Mouse (Mus musculus) gastrocnemius, postnatal 4 days (tissue): ENCODE results near the gene Abcc3. TPM values are rescaled to one million over a fixed set of nuclear protein-coding genes. Genes with fewer than 3 reads are reported as not detected.

ENCODE experiments used
- DNase-seq, 2 experiments: peaks; one replicate each; pipeline ENCODE4 v3.0.0; 2021 to 2022; ENCODE audit warnings: low spot score in 2 of 2, mixed read lengths in 2 of 2
- total RNA-seq, 2 experiments: library from RNA; stranded (reverse); gene quantifications; 2 replicates each; pipeline ENCODE4 v1.2.3; 2021

Abcc3 gene
- total RNA-seq, 2 experiments from 2014 or later, result 2.0 to 2.4 TPM

DNA sequence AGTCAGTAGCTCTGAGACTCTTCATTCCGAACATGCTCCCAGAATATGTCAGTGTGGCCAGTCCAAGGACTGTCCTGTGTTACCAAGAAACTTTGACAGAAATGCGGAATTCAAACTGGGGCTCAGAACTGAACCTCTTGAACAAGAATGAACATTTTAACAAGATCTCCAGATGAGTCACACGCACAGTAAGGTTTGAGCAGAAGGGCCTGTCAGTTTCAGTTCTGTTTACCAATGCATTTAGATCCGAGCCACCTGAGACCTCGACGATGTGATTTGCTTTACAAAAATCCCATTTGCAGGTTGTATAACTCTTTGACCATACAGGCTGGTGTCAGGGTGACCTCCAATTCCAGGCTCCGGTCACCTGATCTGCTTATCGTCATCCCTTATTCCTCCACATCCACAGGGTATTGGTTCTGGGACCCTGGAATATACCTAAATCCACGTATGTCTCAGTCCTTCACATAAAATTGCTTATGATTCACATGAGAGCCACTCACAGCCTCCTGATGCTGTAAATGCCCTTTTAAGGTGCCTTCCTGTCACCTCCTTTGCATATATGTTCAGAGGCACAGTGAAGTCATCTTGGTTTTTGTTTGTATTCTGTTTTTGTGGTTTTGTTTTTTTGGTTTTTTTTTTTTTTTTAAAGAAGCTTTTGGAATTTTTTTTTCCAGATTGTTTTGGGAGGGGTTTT is 37.1 kb downstream of the Abcc3 start:
- DNase-seq, result no peak

DNA sequence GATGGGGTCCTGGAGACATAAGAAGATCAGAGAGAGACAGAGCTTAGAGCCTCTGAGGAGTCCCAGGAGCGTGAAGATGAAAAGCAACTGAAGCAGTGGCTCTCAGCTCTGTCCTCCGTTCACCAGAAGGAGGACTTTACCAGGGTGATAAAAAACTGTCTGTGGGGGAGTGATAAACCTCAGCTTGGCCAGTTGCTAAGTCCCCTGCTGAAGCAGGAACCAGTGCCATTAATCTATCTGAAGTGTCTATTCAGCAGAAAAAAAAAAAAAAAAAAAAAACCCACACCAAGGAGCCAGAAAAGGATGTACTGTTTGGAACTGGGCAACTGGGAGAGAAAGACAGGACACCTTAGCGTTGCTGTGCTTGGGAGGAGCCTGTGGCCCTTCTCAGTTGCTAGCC is 41.7 kb downstream of the Abcc3 start:
- DNase-seq, result no peak

DNA sequence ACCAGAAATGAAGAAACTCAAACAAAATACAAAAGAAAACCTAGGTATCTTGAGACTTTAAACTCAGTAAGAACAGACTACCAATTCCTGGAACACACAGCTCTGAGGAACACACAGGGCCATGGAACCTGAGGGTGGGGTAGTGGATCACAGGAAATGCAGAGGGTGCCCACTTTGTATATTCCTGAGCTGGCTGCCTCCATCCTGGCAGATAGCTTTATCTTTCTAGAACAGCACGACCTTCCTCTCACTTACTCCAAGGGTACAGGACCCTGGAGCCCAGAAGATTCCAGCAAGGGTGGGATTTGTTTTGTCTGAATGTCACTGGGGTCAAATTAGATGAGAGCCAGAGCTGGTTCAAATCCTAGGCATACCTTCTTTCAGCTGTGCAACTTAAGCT is 42.5 kb downstream of the Abcc3 start:
- DNase-seq, result no peak

DNA sequence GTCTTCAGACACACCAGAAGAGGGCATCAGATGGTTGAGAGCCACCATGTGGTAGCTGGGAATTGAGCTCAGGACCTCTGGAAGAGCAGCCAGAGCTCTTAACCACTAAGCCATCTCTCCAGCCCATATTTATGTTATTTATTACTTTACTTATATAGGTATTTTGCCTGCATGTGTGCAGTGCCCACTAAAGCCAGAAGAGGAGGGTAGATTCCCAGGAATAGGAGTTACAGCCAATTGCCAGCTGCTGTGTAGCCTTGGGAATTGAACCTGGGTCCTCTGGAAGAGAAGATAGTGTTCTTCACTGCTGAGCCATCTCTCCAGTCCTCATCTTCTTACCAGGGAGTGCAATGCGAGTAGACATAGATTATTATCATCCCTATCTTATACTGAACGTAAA is 43.0 kb downstream of the Abcc3 start:
- no peak for DNase-seq

DNA sequence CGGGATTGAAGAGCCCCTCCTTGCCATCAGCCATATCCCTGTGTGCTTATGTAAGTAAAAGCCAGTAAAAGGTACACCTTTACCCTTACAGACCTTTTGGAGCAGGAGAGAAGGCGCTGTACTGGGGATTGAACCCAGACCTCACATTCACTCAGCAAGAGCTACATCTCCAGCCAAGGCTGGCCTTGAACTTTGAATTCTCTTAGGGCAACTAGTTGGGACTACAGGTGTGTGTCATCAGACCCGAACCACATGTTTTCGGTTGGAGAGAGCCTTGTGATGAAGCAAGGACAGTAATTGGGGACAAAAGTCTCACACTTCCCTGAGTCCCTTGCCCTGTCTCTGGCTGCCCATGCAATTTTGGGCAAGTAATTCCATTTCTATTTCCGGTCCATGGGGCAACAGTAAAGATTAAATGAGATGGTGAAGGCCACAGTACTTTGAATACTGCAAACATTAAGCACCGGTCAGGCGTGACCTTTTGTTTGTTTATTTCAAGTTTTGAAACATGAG is 45.7 kb downstream of the Abcc3 start:
- no peak for DNase-seq

DNA sequence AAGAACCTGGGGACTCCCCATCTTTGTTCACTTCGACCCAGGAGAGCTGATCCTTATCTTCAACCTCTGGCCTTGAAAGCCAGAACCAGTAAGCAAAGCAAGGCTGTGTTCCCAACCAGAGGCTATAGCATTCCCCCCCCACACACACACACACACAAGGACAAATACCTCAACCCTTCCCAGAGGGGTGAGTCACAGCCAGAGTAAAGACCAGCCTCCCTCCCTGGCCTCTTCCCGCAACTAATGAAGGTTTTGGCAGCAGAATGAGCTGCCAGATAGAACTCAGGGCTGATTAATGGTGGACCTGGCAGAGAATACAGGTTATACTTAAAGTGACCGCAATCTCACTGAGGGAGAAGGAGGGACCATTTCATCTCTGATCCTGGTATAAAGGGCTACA is 46.2 kb downstream of the Abcc3 start:
- DNase-seq, result no peak

DNA sequence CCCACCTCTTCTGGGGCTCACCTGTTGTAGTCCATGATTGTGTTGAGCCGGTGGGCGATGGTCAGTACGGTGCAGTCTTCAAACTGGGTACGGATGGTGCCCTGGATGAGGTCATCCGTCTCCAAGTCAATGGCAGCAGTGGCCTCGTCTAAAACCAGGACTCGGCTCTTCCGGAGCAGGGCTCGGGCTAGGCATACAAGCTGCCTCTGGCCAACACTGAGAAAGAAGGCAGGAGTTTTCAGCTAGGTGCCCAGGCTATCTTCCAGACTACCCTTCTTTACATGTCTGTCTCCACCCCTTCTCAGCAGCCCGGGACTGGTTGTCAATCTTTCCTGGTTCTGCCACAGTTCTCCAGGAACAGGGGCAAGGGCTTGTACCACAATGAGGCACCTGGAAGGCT is 46.9 kb downstream of the Abcc3 start:
- DNase-seq, result no peak

DNA sequence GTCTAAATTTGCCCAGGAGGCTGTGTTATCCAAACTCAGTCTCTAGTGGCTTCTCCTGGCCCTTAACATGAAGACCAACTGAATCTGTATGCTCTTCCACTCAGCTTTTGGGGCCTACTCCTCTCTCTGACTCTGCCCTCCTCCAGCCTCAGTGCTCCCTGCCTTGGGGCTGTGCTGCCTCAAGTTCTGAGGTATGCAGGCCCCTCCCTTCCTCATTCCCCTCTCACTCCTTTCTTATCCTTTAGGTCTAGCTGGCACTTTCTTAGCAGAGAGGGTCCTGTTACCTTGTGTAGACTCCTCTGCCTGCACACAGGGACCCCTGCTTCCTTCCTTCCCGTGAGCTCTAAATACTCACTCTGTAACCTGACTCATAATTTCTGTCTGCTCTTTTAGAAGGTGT is 48.3 kb downstream of the Abcc3 start:
- DNase-seq, result no peak

DNA sequence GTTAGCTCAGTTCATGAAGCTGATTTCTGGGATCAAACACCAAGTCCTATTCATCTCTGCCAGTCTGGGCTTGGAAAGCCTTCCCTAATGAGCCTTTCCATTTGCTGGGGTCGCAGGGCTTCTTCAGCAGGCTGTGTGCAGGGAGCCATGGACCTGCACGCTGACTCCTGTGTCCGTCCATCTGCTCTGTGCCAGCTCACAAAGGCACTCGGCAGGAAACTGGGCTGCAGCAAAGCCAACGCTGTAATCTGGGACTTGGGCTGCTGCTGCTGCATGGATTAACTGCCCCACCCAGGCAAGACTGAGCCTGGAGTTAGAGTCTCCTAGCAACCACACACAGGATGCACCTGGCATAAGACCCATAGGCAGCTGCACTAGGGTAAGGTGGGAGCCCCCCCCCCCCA is 48.8 kb downstream of the Abcc3 start:
- DNase-seq, result no peak

DNA sequence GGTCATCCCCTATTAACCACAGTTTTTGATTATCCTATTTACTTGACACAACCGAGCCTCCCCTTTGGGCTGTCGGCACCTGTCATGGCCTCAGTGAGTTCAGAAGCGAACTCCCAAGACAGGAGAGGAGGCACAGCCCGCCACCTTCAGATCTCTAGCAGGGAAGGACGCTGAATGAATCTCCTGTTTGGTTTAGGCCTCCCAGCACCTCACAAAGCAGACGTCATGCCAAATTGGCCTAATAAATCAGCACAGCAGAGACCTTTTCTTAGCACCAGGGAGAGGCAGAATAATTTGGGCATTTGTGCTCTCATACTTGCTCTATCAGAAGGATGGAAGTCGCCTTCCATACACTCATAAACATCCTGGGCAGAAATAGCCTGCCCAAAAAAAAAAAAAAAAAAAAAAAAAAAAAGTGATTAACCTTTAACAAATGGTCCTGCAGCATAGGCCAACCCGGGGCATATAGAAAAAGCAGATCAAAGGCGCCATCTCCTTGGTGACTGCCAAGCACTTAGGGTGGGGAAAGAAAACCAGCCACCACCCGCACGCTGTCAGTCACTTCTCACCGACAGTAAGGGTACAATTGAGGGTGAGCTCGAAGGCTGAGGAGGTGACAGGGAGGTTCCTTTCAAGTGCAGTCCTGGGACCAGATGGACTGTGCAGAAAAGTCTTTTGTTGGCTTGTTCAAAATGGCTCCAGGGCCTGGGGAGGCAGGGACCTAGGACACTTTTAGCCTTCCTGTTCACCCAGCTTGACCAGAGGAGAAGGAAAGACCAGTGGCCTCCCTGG is 50.5 kb downstream of the Abcc3 start:
- DNase-seq, result no peak

DNA sequence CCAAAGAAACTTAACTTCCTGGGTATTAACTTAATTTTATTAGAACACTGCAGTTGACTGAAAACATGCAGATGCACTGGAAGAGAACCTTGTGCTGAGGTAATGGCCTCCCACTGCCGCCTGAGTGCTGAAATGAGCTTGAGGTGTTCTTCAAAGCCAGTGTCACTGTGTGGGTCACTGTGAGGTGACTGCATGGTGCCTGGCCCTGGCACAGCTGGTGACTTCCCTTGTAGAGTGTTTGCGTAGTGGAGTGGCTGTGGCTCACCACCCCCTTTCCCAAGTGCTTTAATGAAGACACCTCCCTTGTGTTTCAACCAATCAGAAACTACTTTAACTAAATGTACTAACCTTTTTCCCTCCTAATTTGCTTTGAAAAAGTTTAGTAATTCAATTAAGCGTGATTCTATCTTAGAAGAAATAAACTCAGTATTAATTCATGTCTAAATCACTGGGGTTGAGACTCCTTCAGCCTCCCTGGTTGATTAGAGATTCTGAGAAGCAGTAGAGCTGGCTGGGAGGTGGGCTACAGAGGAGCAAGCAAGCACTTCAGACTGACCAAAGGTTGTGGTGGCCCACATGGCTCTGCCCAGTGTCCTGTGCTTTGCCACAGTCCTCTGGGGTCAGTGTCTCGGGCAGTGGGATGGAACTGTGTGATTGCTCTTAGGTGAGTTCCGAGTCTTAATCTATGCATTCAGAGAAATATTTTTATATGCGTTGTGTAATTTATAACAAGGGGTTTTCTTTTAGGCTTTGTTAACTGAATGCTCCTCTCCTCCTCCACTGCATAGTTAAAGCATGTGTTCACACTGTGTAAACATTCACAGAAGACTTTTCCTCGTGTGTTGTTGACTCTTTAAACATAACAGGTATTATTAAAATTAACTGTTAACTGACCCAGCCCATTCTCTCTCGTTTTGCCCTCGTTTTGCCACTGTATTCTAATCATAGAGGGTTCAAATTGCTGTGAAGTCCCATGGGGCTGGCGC is 51.6 kb downstream of the Abcc3 start:
- DNase-seq, result no peak

DNA sequence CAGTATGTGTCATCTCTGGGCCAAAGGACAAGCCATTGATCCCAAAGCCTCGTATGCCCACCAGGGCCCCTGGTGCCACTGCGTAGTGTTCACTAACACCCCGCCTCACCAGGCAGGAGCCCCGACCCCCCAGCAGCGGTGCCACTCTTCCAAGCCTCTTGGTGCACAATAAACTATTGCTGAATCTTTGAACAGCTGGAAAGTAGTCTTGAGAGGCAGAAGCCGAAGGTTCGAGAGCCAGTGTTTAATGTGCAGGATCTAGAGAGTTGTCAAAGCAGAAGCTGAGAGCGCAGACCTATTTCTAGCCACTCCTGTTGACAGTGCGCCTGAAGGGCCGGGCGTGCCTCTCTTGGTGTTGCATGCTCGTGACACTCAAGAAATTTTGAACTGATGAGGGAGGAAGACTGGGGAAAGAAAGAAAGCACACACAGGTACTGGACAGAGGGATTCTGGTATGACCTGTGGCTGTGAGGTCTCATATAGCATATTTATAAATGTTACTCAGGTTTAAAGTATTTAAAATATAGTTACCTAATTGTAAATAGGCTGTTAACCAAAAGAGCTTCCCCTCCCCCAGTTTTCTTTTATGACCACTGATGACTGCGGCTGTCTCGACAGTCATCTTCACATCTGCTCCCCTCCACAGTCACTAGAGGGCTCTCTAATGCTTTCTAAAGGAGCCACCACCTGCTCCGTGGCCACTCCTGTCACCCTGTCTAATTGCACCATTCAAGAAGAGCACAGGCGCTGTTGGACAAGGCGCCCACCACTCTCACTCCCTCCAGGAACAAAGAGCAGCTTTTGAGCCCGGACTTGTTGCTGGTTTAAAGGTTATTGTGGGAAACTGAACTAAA is 52.8 kb downstream of the Abcc3 start:
- DNase-seq, result no peak

DNA sequence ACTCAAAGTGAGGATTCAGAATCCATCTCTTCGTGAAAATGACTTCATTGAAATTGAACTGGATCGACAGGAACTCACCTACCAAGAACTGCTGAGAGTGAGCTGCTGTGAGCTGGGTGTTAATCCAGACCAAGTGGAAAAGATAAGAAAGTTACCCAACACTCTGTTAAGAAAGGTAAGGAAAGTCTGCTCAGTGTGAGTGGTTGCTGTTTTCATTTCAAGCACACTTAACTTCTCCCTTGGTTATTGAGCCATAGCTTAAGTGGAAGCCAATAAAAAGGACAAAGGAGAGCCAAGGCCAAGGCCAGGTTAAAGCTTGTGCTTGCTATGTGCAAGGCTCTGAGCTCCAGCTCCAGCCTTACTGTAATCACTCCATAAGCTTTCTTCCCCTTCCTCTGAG is 54.5 kb downstream of the Abcc3 start:
- no peak for DNase-seq

DNA sequence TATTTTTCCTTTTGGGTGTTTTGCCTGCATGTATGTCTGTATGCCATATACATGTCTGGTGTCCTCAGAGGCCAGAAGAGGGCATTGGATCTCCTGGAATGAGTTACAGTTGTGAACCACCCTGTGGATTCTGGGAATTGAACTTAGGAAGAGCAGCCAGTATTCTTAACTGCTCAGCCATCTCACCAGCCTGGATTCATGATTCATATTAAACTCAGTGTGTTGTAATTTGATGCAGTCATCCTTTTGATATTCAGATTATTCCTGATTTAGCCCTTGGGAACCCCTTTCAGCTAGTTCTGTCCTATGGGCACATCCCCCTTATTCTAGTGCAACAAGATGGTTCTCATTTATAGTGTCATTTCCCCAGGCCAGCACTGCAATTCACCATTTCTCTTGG is 56.2 kb downstream of the Abcc3 start:
- DNase-seq, result no peak

DNA sequence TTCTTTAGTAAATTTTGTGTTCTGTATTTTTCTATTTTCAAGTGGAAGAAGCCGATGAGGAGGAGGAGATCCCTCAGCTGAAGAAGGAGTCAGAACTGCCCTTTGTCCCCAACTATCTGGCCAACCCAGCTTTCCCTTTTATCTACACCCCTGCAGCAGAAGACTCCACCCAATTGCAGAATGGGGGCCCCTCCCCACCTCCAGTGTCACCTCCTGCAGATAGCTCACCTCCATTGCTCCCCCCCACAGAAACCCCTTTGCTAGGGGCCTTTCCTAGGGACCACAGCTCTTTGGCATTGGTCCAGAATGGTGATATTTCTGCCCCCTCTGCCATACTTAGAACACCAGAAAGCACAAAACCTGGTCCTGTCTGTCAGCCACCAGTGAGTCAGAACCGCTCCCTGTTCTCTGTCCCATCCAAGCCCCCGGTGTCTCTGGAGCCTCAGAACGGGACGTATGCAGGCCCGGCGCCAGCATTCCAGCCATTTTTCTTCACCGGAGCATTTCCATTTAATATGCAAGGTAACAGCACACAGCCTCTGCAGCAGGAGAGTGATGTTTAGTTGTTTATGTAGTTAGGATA is 58.3 kb downstream of the Abcc3 start:
- no peak for DNase-seq

DNA sequence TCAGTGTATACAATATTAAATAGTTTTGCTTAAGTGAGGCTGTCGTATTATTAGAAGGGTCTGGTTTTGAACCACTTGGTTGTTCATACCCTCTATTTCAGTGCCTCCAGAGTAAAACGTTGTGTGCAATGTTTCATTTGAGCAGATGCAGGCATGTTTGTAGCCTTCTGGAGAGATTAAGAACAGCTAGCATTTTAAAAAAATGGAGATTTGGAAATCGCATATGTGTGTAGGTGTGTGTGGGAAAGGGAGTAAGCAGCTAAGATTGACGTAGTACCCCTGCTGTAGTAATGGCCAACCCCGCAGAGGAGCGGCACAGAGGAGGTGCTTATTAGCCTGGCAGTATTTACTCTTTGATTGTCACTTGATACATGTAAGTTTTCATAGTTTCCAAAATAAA is 60.1 kb downstream of the Abcc3 start:
- no peak for DNase-seq

DNA sequence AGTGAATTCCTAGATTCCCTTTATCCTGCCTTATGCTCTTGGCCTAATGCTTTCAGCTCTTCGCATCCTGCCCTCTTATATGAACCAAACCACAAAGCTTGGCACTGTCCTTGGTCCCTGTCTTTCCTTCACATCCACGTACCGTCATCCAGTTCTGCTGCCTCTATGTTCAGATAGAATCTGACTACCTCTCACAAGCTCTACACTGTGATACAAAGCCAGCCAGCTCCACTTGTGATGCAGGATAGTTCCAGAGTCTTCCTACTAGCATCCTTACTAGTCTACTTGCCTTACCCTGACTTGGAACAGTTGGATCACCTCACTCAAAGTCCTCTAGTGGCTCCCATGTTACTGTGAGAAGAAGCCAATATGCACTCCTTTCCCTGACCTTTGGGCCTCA is 62.6 kb downstream of the Abcc3 start:
- DNase-seq, result no peak

DNA sequence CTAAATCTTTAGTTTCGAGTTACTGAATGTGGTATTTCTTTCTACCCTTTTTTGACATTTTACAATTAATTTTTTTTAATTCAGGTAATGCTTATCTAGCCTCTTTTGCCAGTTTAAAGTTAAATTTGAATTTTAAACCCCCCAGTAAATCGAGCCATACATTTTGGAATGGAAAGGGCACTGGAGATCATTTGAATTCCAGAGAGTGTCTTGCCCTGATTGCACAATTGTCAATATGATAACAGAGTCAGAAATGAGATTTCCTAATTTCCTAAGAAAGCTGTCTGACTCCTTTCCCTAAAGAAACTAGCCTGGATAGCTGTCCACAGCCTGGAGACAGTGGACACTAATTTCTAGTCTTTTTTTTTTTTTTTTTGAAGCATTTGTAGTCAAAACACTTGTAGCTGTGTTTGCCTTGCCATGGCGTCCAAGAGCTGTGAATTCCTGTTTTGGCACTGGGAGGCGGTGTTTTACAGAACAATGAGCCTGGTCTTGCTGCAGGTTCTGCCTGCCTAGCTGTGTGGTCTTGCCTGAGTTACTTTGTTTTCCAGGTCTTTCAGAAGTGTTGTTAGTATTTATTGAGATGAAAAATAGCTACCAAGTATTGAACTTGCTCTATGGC is 63.4 kb downstream of the Abcc3 start:
- no peak for DNase-seq

DNA sequence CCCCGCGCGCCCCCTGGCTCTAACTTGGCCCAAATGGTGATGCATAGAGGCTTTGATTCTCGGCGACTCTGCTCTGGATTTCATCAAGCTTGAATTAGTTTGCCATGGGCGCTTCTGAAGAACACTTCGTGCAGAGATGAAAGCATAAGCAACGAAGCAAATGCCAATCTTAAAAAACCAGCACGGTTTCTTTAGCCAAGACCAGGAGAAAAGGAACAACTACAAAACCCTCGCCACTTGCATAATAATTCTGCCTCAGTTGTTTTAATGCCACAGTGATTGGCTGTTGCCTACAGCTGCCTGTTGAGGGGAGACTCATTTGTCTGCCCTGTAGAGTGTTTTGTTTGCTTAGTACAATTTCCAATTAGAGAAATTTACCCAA is 64.2 kb downstream of the Abcc3 start:
- no peak for DNase-seq
